ENCODE assay signal across 13 mouse cellular contexts in genomic region chr5:133600630-133601029, GRCm38 (mm10).
DNase-seq lines count a peak whose midpoint lies in the region; ATAC-seq and TF ChIP-seq lines count a peak whose summit lies in the region.
"Had no signal": no experiment of that assay in that cellular context is flagged by ENCODE, and none has a peak within 500 bp of the region (broad histone marks: within the 10 kb centered on the region; RNA-seq: fewer than 3 reads in every experiment).

No protein-coding gene starts in this region.

- H3K27me3 ChIP-seq in cerebellum, adult 2 months (ENCODE audit: control insufficient read depth, insufficient read depth, low read length), result no peaks in the 10 kb centered on the region
- no peaks in the 10 kb centered on the region for H3K27me3 ChIP-seq in hindbrain, postnatal 0 days (ENCODE audit: insufficient read depth, low read length)
- no peaks in the 10 kb centered on the region for H3K27me3 ChIP-seq in hindbrain, embryonic 12.5 days
- H3K27me3 ChIP-seq in lung, postnatal 0 days (replicated peaks; ENCODE audit: insufficient read depth, low read length), result no peaks in the 10 kb centered on the region
- H3K27me3 ChIP-seq: liver, embryonic 15.5 days; midbrain, embryonic 12.5 days had no signal

- ATAC-seq in hindbrain, postnatal 0 days, result no peak
- ATAC-seq in hindbrain, embryonic 12.5 days (ENCODE audit: low FRiP score), result no peak
- no peak for ATAC-seq in lung, postnatal 0 days

- no peak for TF ChIP-seq POLR2A in cerebellum, adult 2 months (IDR thresholded peaks at IDR 0.05; ENCODE audit: borderline replicate concordance, insufficient read depth, low read length)
- TF ChIP-seq POLR2A in lung, adult 2 months (IDR thresholded peaks at IDR 0.05; ENCODE audit: borderline replicate concordance, extremely low read depth, low read depth, low read length), result no peak

- no peak overlapping the region for H3K4me3 ChIP-seq in cerebellum, adult 2 months (replicated peaks; ENCODE audit: insufficient read depth, low read depth, low read length)
- no peak overlapping the region for H3K4me3 ChIP-seq in hindbrain, postnatal 0 days (ENCODE audit: low read length)
- no peak overlapping the region for H3K4me3 ChIP-seq in hindbrain, embryonic 12.5 days
- no peak overlapping the region for H3K4me3 ChIP-seq in lung, postnatal 0 days (ENCODE audit: low read depth, low read length)
- no peak overlapping the region for H3K4me3 ChIP-seq in lung, adult 2 months (replicated peaks; ENCODE audit: extremely low read depth, low read depth, low read length)
- H3K4me3 ChIP-seq: liver, embryonic 15.5 days; midbrain, embryonic 12.5 days had no signal

- no peaks in the 10 kb centered on the region for H3K36me3 ChIP-seq in hindbrain, postnatal 0 days (ENCODE audit: insufficient read depth, low read length)
- no peaks in the 10 kb centered on the region for H3K36me3 ChIP-seq in hindbrain, embryonic 12.5 days
- H3K36me3 ChIP-seq in lung, postnatal 0 days (ENCODE audit: insufficient read depth, low read length), result no peaks in the 10 kb centered on the region
- H3K36me3 ChIP-seq: liver, embryonic 15.5 days; midbrain, embryonic 12.5 days had no signal

- TF ChIP-seq EP300 in lung, postnatal 0 days (IDR thresholded peaks at IDR 0.05), result no peak

- H3K9ac ChIP-seq in hindbrain, postnatal 0 days (replicated peaks; ENCODE audit: low read length), result no peak overlapping the region
- H3K9ac ChIP-seq in hindbrain, embryonic 12.5 days, result no peak overlapping the region
- H3K9ac ChIP-seq in lung, postnatal 0 days (replicated peaks; ENCODE audit: low read depth), result no peak overlapping the region
- H3K9ac ChIP-seq: liver, embryonic 15.5 days; midbrain, embryonic 12.5 days had no signal

- peak; percentile 42 to 59 for DNase-seq in cerebellum, postnatal 10 days
- no peak for DNase-seq in cerebellum, adult 2 months
- DNase-seq in hindbrain, postnatal 0 days (ENCODE audit: low spot score), result peak; percentile 64
- peak; percentile 6 for DNase-seq in lung, postnatal 0 days (ENCODE audit: low spot score)
- DNase-seq in lung, adult 2 months, result no peak
- DNase-seq in embryo, embryonic 11 days, result peak; percentile 47
- DNase-seq in urinary bladder, postnatal 14 days (ENCODE audit: low spot score), result no peak
- DNase-seq: adrenal gland, postnatal 14 days; cerebellum, adult 18-20 months; kidney, adult 8-10 months had no signal

- 76% methylated on average over 5 of the region's 5 CpGs for WGBS in cerebellum, adult 2 months
- 61% methylated on average over 5 of the region's 5 CpGs for WGBS in hindbrain, postnatal 0 days
- WGBS in hindbrain, embryonic 12.5 days, result 58% methylated on average over 5 of the region's 5 CpGs
- WGBS in lung, postnatal 0 days, result 45% methylated on average over 5 of the region's 5 CpGs
- WGBS in lung, adult 2 months, result 50% methylated on average over 5 of the region's 5 CpGs

- no peaks in the 10 kb centered on the region for H3K4me1 ChIP-seq in cerebellum, adult 2 months (ENCODE audit: control insufficient read depth, insufficient read depth, low read length)
- H3K4me1 ChIP-seq in hindbrain, postnatal 0 days (ENCODE audit: insufficient read depth, low read length), result no peaks in the 10 kb centered on the region
- peaks cover 3% of the 10 kb centered on the region; the same call in 1 of the 2 replicates for H3K4me1 ChIP-seq in hindbrain, embryonic 12.5 days
- H3K4me1 ChIP-seq in lung, postnatal 0 days (ENCODE audit: insufficient read depth, low read depth, low read length), result no peaks in the 10 kb centered on the region
- no peaks in the 10 kb centered on the region for H3K4me1 ChIP-seq in lung, adult 2 months (ENCODE audit: control insufficient read depth, insufficient read depth, low read length)
- H3K4me1 ChIP-seq: liver, embryonic 15.5 days had no signal

- no peak overlapping the region for H3K4me2 ChIP-seq in hindbrain, postnatal 0 days (ENCODE audit: low read depth, low read length)
- H3K4me2 ChIP-seq in hindbrain, embryonic 12.5 days (replicated peaks), result no peak overlapping the region
- no peak overlapping the region for H3K4me2 ChIP-seq in lung, postnatal 0 days (replicated peaks; ENCODE audit: low read depth, low read length)
- H3K4me2 ChIP-seq: liver, embryonic 15.5 days; midbrain, embryonic 12.5 days had no signal

- H3K27ac ChIP-seq in cerebellum, adult 2 months (ENCODE audit: insufficient read depth, low read length), result no peak overlapping the region
- H3K27ac ChIP-seq in hindbrain, postnatal 0 days, result no peak overlapping the region
- H3K27ac ChIP-seq in hindbrain, embryonic 12.5 days, result no peak overlapping the region
- H3K27ac ChIP-seq in lung, postnatal 0 days (ENCODE audit: low read length), result no peak overlapping the region
- H3K27ac ChIP-seq: liver, embryonic 15.5 days; midbrain, embryonic 12.5 days had no signal

- no peaks in the 10 kb centered on the region for H3K9me3 ChIP-seq in hindbrain, postnatal 0 days (ENCODE audit: low read length)
- no peaks in the 10 kb centered on the region for H3K9me3 ChIP-seq in hindbrain, embryonic 12.5 days (replicated peaks)
- no peaks in the 10 kb centered on the region for H3K9me3 ChIP-seq in lung, postnatal 0 days (ENCODE audit: low read length)
- H3K9me3 ChIP-seq: liver, embryonic 15.5 days; midbrain, embryonic 12.5 days had no signal

- TF ChIP-seq CTCF in cerebellum, adult 2 months (IDR thresholded peaks at IDR 0.05; ENCODE audit: borderline replicate concordance, insufficient read depth, low read depth, low read length), result no peak
- peak; percentile 61 for TF ChIP-seq CTCF in hindbrain, postnatal 0 days (IDR thresholded peaks at IDR 0.05; ENCODE audit: low read depth)
- peak; percentile 46 for TF ChIP-seq CTCF in lung, postnatal 0 days (IDR thresholded peaks at IDR 0.05)
- no peak for TF ChIP-seq CTCF in lung, adult 2 months (IDR thresholded peaks at IDR 0.05; ENCODE audit: insufficient read depth, low read length)

Comparison
In these comparisons a context has a peak if more than half of its experiments do, and no peak if none do; other contexts are left out.
1. DNase-seq: peak in cerebellum, postnatal 10 days (2 of 2), hindbrain, postnatal 0 days (single experiment), lung, postnatal 0 days (single experiment) and embryo, embryonic 11 days (single experiment); none in cerebellum, adult 2 months (0 of 2), lung, adult 2 months (single experiment) and urinary bladder, postnatal 14 days (single experiment).
2. CTCF ChIP-seq: peak in hindbrain, postnatal 0 days (single experiment) and lung, postnatal 0 days (single experiment); none in cerebellum, adult 2 months (single experiment) and lung, adult 2 months (single experiment).